ENCODE assay signal across 8 mouse cellular contexts in the genomic region with DNA sequence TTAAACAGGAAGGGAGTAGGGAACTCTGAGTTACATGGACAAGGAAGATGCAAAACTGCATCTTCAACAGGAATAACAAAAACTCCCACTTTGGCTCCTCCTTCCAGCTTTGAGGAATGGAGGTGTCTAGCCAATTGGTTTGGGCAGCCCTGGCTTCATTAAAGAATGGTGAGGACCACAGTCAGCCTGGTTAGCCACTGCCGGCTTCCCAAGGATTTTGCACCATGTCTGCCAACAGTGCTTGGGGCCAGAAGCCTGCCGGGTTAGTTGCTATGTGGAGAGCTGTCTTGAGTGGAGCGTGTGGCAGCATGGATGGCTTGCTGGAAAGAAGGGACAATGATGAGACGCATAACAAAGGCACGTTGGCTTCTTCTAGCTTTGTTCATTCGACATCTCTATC.
DNase-seq lines count a peak whose midpoint lies in the region; ATAC-seq lines count a peak whose summit lies in the region.

No protein-coding gene starts in this region.

- peak overlapping the region; percentile 85 for H3K27ac ChIP-seq in hindbrain, embryonic 10.5 days
- peak overlapping the region; percentile 56 for H3K27ac ChIP-seq in neural tube, embryonic 15.5 days (replicated peaks)

- WGBS in hindbrain, embryonic 10.5 days: 38% methylated on average over 6 of the region's 6 CpGs
- 33% methylated on average over 6 of the region's 6 CpGs for WGBS in neural tube, embryonic 15.5 days

- peak; percentile 8 for DNase-seq in adrenal gland, postnatal 14 days
- no peak for DNase-seq in adrenal gland, postnatal 10 days
- DNase-seq in lung, postnatal 10 days: peak; percentile 40
- no peak for DNase-seq in lung, postnatal 14 days
- no peak for DNase-seq in hindbrain, embryonic 10.5 days (ENCODE audit: low spot score)
- DNase-seq in layer of hippocampus, adult 9-10 months (ENCODE audit: low spot score): no peak
- DNase-seq in right cerebral cortex, adult 18-20 months: no peak

- H3K4me3 ChIP-seq in hindbrain, embryonic 10.5 days: no peak overlapping the region
- H3K4me3 ChIP-seq in neural tube, embryonic 15.5 days (replicated peaks): no peak overlapping the region

- H3K9me3 ChIP-seq in hindbrain, embryonic 10.5 days: no peaks in the 10 kb centered on the region
- H3K9me3 ChIP-seq in neural tube, embryonic 15.5 days (replicated peaks): no peaks in the 10 kb centered on the region

- no peak overlapping the region for H3K4me2 ChIP-seq in neural tube, embryonic 15.5 days

- no peak overlapping the region for H3K9ac ChIP-seq in neural tube, embryonic 15.5 days (replicated peaks)

- no peaks in the 10 kb centered on the region for H3K27me3 ChIP-seq in hindbrain, embryonic 10.5 days (ENCODE audit: insufficient read depth, poor library complexity, severe bottlenecking)
- H3K27me3 ChIP-seq in neural tube, embryonic 15.5 days (replicated peaks): no peaks in the 10 kb centered on the region

- peak; percentile 64; the same call in 1 of the 2 replicates for ATAC-seq in neural tube, embryonic 15.5 days (ENCODE audit: low FRiP score)

- peaks cover 70% of the 10 kb centered on the region for H3K4me1 ChIP-seq in hindbrain, embryonic 10.5 days (replicated peaks)
- peaks cover 35% of the 10 kb centered on the region for H3K4me1 ChIP-seq in neural tube, embryonic 15.5 days

- no peaks in the 10 kb centered on the region for H3K36me3 ChIP-seq in hindbrain, embryonic 10.5 days
- H3K36me3 ChIP-seq in neural tube, embryonic 15.5 days: no peaks in the 10 kb centered on the region

Comparison
In these comparisons a context has a peak if more than half of its experiments do, and no peak if none do; other contexts are left out.
1. DNase-seq: peak in adrenal gland, postnatal 14 days (single experiment) and lung, postnatal 10 days (single experiment); none in adrenal gland, postnatal 10 days (single experiment), lung, postnatal 14 days (single experiment), hindbrain, embryonic 10.5 days (single experiment), layer of hippocampus, adult 9-10 months (single experiment) and right cerebral cortex, adult 18-20 months (single experiment).